Mouse (Mus musculus) embryo, embryonic 11.5 days (tissue): Measurements from ENCODE around the gene E130114P18Rik.

Experiments used
- DNase-seq: peaks from one replicate; pipeline ENCODE4 v3.0.0-alpha.2; 2012; ENCODE audit warnings: low read depth, low spot score

Gene E130114P18Rik

DNA sequence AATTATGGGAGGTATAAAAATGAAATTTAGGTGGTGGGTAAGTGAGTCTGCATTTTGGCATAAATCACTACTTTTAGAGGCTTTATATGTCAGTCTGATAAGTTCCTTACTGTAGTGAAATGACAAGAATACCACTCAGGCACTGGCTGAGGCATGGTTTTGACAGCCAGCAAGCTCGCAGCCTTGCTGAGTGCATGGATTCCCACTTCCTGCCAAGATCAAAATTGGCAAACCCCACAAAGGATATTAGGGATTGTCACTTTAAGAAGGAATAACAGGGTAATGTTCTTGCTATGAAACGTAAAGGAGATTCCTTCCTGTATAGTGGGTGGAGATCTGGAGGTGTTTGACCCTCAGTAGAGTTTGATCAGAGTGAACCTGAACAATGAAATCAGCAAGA lies 27.4 kb upstream of the E130114P18Rik start:
- DNase-seq, result no peak

DNA sequence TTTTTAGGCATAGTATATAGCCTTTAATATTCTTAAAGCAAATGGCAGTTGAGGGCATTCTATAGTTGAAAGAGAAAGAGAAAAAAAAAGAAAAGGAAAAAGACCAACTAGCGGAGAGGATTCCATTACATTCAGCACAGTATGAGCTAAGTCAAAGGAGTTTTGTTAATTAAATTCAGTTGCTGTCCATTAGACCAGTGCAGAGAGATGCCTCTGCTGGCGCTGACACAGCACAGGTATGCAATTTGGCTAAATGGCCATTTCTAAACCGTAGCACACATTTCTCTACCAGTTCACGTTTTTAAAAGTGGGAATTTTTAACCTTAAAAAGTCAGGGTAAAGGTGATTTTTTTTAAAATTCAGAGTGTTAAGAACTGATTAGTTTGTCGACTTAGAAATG lies 26.8 kb upstream of the E130114P18Rik start:
- no peak for DNase-seq

DNA sequence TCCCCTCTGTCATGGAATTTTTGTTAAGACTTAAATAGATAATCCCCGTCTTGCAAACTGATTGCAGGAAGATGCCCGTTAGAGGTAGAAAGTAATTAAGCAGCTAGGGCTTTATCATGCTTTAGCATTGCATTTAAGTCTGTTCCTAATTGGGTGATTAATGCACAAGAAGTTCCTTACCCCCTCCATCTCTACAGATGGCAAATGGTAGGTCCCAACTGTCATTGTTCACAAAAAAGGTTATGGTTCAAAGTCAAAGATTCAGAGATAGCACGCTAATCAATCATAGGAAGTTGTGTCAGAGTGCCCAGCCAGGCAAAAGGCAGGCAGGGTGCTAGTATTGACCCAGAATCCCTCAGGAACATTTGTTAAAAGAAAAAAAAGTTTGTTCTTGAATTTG lies 25.9 kb upstream of the E130114P18Rik start:
- no peak for DNase-seq

DNA sequence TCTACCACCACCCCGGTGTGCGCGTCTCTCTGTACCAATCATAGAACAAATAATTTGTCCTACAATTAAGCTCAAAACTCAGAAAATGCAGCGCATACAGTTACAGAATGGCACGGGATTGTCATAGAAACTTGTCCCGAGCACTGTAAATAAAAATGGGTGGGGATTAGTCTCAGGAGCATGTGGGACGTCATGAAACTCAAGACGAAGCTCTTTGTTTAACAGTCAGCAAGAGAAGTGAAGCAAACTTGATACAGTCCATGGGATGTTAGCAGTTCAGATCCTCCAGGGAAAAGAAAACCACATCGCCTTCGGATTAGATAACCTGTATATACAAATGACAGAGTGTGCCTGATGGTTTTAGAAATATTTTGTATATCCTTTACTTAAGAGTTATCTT lies 18.6 kb upstream of the E130114P18Rik start:
- no peak for DNase-seq

DNA sequence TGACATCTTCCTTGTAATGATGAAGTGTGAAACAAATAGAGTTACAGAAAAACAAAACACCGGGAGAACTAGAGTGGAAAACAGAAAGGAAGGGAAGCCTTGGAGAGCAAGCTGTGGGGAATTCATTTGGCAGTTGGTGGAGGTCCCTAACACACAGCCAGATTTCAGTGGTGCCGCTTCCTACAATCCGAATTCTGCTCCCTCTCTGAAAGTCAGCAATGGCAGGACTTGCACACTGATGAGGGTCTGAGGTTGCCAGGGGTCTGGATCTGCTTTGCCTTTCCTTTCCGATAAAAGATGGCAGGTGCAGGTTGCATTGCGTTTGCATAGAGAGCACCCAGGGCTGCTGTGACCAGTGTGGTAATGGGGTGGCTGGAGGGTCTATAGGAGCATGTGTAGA lies 18.1 kb upstream of the E130114P18Rik start:
- DNase-seq, result no peak

DNA sequence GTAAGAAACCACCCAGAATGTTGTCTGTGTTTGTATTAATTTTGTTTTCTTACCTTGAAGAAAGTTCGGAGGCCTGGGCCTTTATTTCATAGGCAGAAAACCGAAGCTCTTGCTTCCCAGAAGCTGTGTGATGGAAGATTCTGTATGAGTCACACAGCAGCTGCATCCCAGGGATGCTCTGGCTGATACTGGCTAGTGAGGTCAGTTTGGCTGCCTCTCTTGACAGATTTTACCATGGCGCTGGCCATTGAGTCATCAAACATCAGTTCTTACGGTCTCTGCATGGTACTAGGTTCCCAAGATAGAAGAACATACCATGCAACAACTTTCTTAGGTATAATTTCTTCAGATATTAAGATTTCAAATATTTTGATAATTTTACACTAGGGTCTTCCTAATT lies 17.0 kb upstream of the E130114P18Rik start:
- DNase-seq, result no peak

DNA sequence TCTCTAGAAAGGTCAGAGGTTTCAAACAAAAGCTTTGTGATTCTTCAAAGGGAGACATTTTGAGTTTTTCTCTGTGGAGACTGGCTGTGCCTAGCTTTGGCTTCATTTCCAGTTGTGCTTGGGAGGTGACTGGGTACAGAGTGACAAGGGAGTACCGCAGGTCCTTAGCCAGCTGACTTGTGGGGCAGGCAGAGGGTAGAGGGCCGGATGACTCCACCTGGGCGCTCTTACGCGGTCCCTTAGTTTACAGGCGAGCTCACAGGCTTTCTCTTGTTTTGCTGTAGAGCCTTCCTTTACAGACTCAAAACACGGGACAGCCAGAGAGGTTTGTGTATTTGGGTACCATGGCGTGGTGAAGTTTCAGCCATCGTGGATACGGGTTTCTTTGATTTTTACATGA lies 16.1 kb upstream of the E130114P18Rik start:
- DNase-seq, result no peak

DNA sequence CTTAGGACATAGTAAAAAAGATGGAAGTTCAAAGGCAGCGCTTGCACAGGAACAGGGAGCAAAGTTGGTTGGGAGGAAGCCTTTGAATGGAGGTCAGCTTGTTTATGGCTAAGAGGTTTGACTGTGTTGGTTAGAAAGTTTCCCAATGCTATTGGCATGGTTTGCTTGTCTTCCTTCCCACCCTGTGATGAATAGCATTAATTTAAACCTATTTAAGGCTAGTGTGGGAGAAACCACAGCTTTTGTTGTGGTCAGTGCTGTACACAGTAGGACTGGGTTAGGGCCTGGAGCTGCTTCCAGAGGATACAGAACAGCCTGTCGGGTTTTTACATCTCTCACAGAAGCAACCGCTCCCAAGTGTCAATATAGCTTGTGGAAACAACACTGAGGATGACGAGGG lies 10.7 kb upstream of the E130114P18Rik start:
- no peak for DNase-seq

DNA sequence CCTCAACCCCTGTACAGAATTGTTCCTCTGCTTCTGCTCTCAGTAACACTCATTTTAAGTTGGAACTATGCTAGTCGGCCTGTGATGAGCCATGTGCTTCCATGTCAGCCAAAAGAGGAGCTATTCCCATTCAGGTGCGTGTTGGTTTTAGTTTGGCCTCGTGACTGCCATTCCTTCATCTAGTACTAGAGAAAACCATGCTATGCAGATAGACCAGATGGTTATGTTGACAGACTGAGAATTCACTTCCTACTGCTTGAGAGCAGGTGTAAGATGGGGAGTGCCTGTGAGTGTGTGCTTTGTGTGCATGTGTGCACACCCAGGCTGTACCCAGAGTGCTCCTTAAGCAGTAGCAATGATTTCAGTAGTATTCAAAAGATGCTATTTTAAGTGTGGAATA lies 9.6 kb upstream of the E130114P18Rik start:
- no peak for DNase-seq

DNA sequence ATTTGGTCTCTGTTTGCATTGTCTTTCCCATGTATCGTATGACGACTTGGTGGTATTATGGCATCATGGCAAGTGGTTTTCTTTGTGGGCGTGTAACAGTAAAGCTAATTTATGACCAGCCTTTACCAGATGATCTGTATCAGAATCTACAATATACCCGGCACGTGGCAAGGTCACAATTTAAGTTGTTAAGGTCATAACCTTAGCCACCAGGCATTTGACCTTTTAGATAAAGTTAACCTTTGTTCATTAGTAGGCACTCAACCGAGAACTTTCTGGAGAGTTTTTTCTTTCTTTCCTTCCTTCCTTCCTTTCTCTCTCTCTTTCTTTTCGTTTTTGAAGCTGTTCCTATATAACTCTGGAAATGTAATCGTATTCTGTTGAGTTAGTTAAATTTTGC lies 8.7 kb upstream of the E130114P18Rik start:
- no peak for DNase-seq

DNA sequence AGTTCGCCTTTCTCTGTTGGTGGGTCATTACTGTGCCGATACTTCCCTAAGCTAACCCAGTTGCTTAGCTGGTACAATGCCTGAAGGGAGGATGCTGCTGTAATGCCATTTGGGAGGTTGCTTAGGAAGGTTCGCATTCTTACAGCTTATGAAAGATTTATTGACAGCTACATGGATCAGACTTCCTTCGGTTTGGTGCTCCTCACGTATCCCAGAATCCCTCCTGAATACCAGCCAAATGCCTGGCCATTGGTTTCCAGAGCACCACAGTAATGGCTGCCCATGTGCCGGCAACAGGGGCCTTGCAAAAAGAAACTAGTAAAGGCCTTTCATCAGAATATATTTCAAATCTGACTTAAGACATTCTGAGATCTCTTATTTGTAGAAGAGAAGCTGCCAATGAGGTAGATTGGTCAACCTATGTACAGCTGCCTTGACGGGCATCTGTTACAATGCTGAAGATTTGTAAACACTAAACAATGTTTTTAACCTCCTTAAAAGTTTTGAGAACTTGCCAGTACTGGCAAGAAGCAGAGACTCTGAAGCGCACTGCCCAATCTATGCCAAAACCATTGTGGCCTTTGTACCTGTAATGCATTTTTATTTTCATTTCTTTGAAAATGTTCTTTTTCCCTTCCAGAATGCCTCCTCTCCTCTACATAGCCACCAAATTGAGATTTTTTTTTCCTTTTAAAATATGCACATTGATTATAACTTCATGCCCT lies 7.8 kb upstream of the E130114P18Rik start:
- DNase-seq, result no peak

DNA sequence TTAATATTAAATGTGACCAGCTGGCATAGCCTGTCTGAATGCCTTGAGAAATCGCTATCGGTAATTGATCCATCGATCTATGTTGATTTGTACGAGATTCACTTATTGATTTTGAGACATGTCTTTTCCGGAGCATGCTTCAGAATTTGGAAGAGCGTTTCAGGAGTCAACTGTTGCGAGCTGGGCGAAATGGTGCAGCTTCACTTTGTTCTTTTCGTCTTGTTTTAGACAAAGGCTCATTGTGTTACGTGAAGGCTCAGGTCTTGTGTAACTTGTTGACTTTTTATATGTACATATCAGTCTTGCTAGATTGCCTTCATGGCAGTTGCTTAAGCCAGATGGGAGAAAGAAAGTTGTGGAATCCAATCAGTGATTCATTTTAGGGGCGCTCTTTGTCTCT lies 6.4 kb upstream of the E130114P18Rik start:
- no peak for DNase-seq

DNA sequence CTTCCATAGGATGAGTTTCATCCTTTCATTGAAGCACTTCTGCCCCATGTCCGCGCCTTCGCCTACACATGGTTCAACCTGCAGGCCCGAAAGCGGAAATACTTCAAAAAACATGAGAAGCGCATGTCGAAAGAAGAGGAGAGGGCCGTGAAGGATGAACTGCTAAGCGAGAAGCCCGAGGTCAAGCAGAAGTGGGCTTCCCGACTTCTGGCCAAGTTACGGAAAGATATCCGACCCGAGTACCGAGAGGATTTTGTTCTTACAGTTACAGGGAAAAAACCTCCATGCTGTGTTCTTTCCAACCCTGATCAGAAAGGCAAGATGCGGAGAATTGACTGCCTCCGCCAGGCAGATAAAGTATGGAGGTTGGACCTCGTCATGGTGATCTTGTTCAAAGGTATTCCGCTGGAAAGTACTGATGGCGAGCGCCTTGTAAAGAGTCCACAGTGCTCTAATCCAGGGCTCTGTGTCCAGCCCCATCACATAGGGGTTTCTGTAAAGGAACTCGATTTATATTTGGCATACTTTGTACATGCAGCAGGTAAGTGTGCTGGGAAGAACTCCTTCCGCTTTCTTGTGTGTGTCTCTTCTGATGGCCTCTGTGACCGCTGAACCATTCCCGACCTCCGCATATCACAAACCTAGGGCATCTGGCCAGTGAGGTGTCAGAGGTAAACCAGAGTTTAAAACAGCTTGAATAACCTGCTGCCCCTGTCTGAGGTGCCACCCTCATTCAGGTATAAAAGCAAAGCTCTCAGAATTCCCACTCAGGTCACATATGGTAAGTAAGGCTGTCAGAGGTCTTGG lies 5.4 kb upstream of the E130114P18Rik start:
- no peak for DNase-seq

DNA sequence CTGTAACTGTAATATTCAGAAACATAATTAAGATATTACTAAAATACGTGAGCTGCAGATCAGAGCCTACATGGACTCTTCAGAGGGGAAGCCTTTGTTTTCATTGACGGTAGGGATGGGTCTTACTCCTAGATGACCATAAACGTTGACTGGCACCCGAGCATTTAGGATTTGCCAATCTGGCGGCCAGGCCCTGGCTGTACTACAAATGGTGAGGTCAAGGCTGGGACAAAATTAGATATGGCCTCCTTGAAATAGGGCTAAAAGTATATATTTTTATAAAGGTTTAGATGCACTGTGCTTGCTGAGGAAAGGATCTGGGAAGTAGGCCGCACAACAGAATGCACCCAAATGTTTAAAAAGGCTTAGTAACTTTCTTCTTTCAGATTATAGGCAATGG lies 4.6 kb upstream of the E130114P18Rik start:
- no peak for DNase-seq

DNA sequence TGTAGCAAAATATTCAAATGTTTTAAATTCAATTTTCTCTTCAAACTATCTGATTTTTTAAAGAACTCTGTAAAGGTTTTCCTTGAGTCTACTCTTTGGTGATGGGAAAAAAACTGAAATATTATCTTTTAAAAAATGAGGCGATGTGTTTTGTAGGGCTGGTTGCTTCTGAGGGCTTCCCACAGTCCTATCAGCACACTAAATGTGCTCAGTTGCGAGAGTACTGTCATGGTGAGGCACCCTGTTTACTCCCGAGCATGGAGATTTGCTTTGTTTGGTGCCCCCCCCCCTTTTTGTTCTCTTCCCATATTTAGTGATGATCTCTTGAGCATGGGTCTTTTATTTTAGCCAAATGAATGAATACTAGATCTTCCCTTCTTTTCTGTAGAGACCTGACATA lies 4.2 kb upstream of the E130114P18Rik start:
- DNase-seq, result no peak

DNA sequence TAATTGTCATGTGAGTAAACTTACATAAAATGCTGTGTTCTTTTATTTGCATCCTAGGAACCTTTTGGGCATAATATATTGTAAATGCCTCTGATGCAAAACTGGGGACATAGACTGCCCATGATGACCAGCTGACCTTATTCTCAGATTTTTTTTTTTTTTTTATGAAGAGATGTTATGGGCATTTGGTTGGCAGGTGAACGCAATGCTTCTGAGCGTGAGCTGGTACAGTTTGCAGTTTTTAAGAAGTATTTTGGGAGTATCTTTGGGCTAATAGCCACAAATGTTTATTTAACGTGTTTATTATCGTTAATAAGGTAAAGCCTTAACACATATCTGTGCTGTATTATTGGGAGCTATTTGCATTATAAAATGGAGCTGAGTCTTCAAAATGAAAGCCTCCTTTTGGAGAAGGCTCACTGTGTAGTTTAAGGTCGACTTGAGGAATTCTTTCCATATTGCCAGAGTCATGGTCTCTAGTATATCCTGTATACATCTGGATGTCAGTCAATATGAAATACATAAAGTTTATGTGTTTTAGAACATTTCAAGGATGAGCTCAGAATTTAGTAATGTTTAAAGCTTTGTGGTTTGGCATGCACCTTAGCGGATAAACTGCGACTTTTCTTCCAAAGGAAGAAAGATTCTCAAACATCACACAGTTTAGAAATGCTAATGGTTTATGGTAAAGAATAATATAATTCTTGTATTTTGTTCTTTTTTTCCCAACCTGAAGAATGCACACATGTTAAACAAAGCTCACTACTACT lies 3.0 kb upstream of the E130114P18Rik start:
- DNase-seq, result no peak

DNA sequence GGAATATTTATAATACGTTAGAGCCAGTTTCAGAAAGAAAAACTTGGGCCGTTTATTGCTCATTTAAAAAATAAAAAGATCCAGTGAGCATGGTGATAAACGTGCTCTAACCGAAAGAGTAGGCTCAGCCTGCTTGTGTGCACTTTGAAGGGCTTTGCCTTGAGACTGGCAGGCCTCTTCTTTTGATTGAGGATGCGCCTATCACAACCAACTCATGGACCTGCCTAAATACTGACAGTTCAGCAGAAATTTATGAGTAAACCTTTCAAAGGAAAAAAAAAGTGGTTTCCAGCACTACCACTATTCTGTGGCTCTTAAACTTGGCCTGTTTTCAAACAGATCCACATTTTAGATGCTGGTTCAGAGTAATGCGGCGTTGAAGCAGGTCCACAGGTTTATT lies 2.1 kb upstream of the E130114P18Rik start:
- DNase-seq, result no peak

DNA sequence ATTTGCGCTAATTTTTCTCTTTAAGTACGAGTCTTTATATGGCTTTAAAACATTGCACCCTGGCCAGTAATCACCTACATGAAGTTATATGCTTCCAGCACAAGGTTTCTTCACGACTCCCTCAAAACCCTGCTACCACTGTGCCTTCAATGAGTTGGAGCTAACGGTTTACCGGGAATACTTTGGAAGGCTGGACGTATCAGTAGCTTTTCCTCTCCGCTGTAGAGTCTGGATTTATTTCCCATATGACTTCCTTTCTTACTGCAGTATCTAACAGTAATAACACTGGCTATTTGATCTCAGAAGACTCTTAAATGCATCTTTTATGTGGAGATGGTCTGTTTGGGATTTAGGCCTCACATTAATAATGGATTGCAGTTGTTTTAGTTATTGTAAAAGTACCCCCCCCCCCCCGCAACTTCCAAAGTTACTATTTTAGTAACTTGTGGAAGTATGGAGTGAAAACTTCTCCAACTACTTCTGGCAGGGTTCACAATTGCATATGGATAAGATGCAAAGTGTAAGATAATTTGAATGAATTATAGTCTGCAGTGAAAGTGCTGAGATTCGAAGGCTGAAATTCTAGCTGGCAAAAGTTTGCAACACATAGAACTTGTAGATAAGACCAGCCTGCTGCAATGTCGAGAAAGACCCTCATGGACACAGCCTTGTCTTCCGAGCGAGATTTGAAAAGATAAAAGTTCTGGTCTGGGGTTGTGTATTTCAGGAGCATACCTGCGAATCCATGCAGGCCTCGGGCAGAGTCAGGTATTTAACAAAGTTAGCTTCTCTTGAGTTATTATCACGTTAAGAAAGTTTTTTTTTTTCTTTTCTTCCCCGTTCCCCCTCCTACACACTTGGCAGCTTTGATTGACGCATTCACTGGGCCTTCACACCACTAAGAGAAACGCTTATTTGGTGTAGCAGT lies 1.4 kb upstream of the E130114P18Rik start:
- DNase-seq, result no peak

DNA sequence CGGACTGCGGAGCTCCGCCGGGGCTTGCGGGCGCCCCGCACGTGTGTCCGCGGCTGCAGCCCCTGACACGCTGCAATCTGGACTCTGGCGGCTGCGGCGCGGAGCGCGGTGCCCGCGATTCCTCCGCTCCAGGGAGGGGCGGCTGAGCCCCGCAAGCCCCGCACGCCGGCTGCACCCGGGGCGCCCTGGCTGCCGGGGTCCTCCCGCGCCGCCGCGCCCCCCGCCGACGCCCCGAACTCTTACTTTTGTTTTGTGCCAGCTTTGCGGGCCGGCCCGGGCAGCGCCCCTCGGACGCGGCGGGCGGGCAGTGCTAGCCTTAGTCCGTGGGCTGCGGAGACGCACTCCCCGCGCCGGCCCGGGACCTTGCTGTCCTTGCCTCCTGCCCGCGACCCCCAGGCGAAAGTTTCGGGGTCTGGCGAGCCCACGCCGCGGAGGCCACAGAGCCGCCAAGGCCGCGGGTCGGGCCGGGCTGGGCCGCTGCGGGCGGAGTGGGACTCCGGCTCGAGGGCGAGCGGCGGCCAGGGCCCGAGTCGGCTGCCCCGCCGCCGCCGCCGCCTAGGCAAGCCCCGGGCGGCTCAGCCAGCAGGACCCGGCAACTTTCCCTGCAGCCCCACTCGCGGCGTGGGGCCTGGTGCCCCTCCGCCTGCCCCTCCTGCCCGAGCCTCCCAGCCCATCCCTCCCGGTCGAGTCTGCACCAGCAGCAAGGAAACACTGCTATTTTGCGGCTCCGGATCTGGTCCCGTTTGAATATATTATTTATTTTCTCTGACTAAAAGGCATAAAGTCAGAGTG lies 529 bp upstream of the E130114P18Rik start:
- DNase-seq, result no peak

DNA sequence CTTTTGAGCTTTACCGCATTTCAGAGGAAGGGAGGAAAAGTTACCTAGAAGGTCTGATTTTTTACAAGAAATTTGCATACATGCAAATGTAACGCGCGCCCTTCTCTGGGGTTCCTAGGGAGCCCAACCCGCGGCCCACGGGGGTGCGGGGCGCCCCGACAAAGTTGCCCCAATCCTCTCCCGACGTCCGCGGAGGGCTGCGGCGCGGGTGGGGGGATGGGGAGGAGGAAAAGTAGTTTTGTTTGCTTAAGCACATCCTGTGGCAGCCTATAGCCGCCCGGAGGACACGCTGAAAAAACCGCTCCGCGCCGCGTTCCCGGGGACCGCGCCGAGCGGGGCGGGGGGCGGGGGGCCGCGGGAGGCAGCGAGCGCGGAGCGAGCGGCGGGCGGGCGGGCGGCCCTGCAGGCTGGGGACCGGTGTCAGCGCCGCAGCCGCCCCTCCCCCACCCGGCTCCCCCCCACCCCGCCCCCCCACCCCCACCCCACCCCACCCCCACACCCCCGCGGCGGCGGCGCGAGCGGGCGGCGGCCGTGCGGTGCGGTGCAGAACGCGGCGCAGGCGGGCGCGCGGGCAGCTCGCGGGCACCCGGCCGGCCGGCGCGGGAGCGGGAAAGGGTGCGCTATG lies 685 bp downstream of the E130114P18Rik start:
- no peak for DNase-seq
